Mouse (Mus musculus) bone marrow macrophage, adult 2 months (primary cell): ENCODE measurements around the gene Exoc3l2. TPM values are rescaled to one million over a fixed set of nuclear protein-coding genes. Genes with fewer than 3 reads are reported as not detected.
A peak's percentile ranks its signal among the peaks of the same experiment; 100 is the strongest.

Source experiments
- H3K27ac ChIP-seq: 2 replicates; pipeline ENCODE4 v1.5.1; 2012; ENCODE audit warnings: low read depth, low read length; ENCODE audit not compliant: insufficient read depth
- H3K4me1 ChIP-seq: 2 replicates; pipeline ENCODE4 v1.6.1; 2012; ENCODE audit warnings: low read length; ENCODE audit not compliant: control insufficient read depth, insufficient read depth
- H3K4me3 ChIP-seq: 2 replicates; pipeline ENCODE4 v1.5.1; 2012; ENCODE audit warnings: mild to moderate bottlenecking, low read length, moderate library complexity; ENCODE audit not compliant: insufficient read depth
- CTCF ChIP-seq: IDR thresholded peaks from 2 replicates; pipeline ENCODE4 v1.5.1; 2012; ENCODE audit warnings: low read depth, mild to moderate bottlenecking, low read length, moderate library complexity
- POLR2A ChIP-seq: IDR thresholded peaks from 2 replicates; pipeline ENCODE4 v1.6.1; 2012; ENCODE audit warnings: mild to moderate bottlenecking, low read depth, low read length, borderline replicate concordance
- polyA plus RNA-seq: library from polyadenylated mRNA; stranded (reverse); fragments of >200 nt; gene quantifications from 2 replicates; pipeline ENCODE4 v1.2.4, GENCODE M21; 2012; ENCODE audit not compliant: missing spikeins, insufficient read depth, insufficient read length

Gene Exoc3l2
- polyA plus RNA-seq, 1 experiment, result not detected

- H3K4me3 ChIP-seq, result no peak overlapping the region
- TF ChIP-seq CTCF, result no peak
- no peak for TF ChIP-seq POLR2A
- no peak overlapping the region for H3K27ac ChIP-seq
- H3K4me1 ChIP-seq, result peaks cover 29% of the 10 kb centered on the region
These were observed 1.5 kb downstream of the Exoc3l2 start for GRCm38 (mm10) chr7:19464367-19465307.

GRCm38 (mm10) chr7:19466602-19467145 is 3.5 kb downstream of the Exoc3l2 start:
- H3K4me3 ChIP-seq, result no peak overlapping the region
- no peak for TF ChIP-seq POLR2A
- TF ChIP-seq CTCF, result no peak
- 0 out of 2 replicates have a peak overlapping the region, but pooled peaks have one; percentile 46 for H3K27ac ChIP-seq
- peaks cover 36% of the 10 kb centered on the region for H3K4me1 ChIP-seq

GRCm38 (mm10) chr7:19467638-19468037 is 4.5 kb downstream of the Exoc3l2 start:
- no peak for TF ChIP-seq CTCF
- TF ChIP-seq POLR2A, result no peak

GRCm38 (mm10) chr7:19468279-19468678 is 5.1 kb downstream of the Exoc3l2 start:
- no peak for TF ChIP-seq POLR2A
- TF ChIP-seq CTCF, result no peak
- H3K4me3 ChIP-seq, result no peak overlapping the region
- peaks cover 43% of the 10 kb centered on the region for H3K4me1 ChIP-seq
- H3K27ac ChIP-seq, result 0 out of 2 replicates have a peak overlapping the region, but pooled peaks have one; percentile 4

More at GRCm38 (mm10) chr7:19467638-19468037, 4.5 kb downstream of the Exoc3l2 start:
- H3K27ac ChIP-seq, result no peak overlapping the region
- peaks cover 38% of the 10 kb centered on the region for H3K4me1 ChIP-seq
- no peak overlapping the region for H3K4me3 ChIP-seq

GRCm38 (mm10) chr7:19469404-19469803 is 6.3 kb downstream of the Exoc3l2 start:
- Histone ChIP-seq H3K4me1 (peaks cover 49% of the 10 kb centered on the region), H3K4me3 (no peak overlapping the region), H3K27ac (no peak overlapping the region)
- TF ChIP-seq CTCF (no peak), POLR2A (no peak)

- peaks cover 50% of the 10 kb centered on the region for H3K4me1 ChIP-seq
- TF ChIP-seq POLR2A (no peak), CTCF (no peak)
- no peak overlapping the region for H3K27ac ChIP-seq
- no peak overlapping the region for H3K4me3 ChIP-seq
These were observed 7.2 kb downstream of the Exoc3l2 start for GRCm38 (mm10) chr7:19470308-19470707.

GRCm38 (mm10) chr7:19472403-19472802 is 9.3 kb downstream of the Exoc3l2 start:
- peak overlapping the region; percentile 26 for H3K27ac ChIP-seq
- H3K4me1 ChIP-seq, result peaks cover 32% of the 10 kb centered on the region
- H3K4me3 ChIP-seq, result no peak overlapping the region; the same call in 1 of the 2 replicates
- TF ChIP-seq CTCF (no peak), POLR2A (no peak)

GRCm38 (mm10) chr7:19473875-19474443 is 10.8 kb downstream of the Exoc3l2 start:
- Histone ChIP-seq H3K27ac (peak overlapping the region; percentile 57), H3K4me3 (peak overlapping the region; percentile 66), H3K4me1 (peaks cover 29% of the 10 kb centered on the region)
- no peak for TF ChIP-seq POLR2A
- no peak for TF ChIP-seq CTCF

GRCm38 (mm10) chr7:19477084-19477483 is 14.0 kb downstream of the Exoc3l2 start:
- no peak for TF ChIP-seq CTCF
- no peak for TF ChIP-seq POLR2A
- peaks cover 18% of the 10 kb centered on the region for H3K4me1 ChIP-seq
- H3K27ac ChIP-seq, result no peak overlapping the region
- no peak overlapping the region for H3K4me3 ChIP-seq

GRCm38 (mm10) chr7:19477624-19478384 is 14.7 kb downstream of the Exoc3l2 start:
- no peak overlapping the region for H3K4me3 ChIP-seq
- TF ChIP-seq POLR2A (no peak), CTCF (no peak)
- peaks cover 12% of the 10 kb centered on the region for H3K4me1 ChIP-seq
- no peak overlapping the region for H3K27ac ChIP-seq
